ENCODE assay signal across 12 mouse cellular contexts in genomic region chr9:103426425-103426824, GRCm38 (mm10). TPM values are rescaled to one million over a fixed set of nuclear protein-coding genes. Genes with fewer than 3 reads are reported as not detected.
DNase-seq lines count a peak whose midpoint lies in the region; ATAC-seq lines count a peak whose summit lies in the region.
"Had no signal": no experiment of that assay in that cellular context is flagged by ENCODE, and none has a peak within 500 bp of the region (broad histone marks: within the 10 kb centered on the region; RNA-seq: fewer than 3 reads in every experiment).

No protein-coding gene starts in this region.

- WGBS in hindbrain, embryonic 10.5 days = 79% methylated on average over 11 of the region's 11 CpGs

- H3K4me3 ChIP-seq in hindbrain, embryonic 10.5 days = no peak overlapping the region
- H3K4me3 ChIP-seq: embryonic facial prominence, embryonic 13.5 days; heart, embryonic 12.5 days; limb, embryonic 15.5 days had no signal

- peak; percentile 9 for DNase-seq in urinary bladder, postnatal 25 days (ENCODE audit: low spot score)
- no peak for DNase-seq in urinary bladder, postnatal 4 days (ENCODE audit: low spot score in 2 of 2)
- DNase-seq in MEL-GATA-1-ER (ENCODE audit: extremely low read depth, low read depth) = peak; percentile 6
- no peak for DNase-seq in layer of hippocampus, adult 9-10 months (ENCODE audit: low spot score)
- no peak for DNase-seq in cerebellum, adult 8-10 months
- DNase-seq in hindbrain, embryonic 10.5 days (ENCODE audit: low spot score) = no peak
- DNase-seq: kidney, adult 9 months; layer of hippocampus, postnatal 36 days had no signal

- peak; percentile 45; the same call in 1 of the 2 replicates for ATAC-seq in neutrophil, adult 5-6 weeks (ENCODE audit: extremely low read depth, insufficient number of reproducible peaks, low FRiP score, poor library complexity, severe bottlenecking)

- no peak overlapping the region for H3K27ac ChIP-seq in hindbrain, embryonic 10.5 days
- H3K27ac ChIP-seq: embryonic facial prominence, embryonic 13.5 days; limb, embryonic 15.5 days had no signal

- no peaks in the 10 kb centered on the region for H3K27me3 ChIP-seq in hindbrain, embryonic 10.5 days (ENCODE audit: insufficient read depth, poor library complexity, severe bottlenecking)
- H3K27me3 ChIP-seq: embryonic facial prominence, embryonic 13.5 days; heart, embryonic 12.5 days; limb, embryonic 15.5 days had no signal

- 0 out of 2 replicates have a peak, but pooled peaks cover 9% of the 10 kb centered on the region for H3K4me1 ChIP-seq in hindbrain, embryonic 10.5 days (replicated peaks)

- no peaks in the 10 kb centered on the region for H3K36me3 ChIP-seq in hindbrain, embryonic 10.5 days
- H3K36me3 ChIP-seq: embryonic facial prominence, embryonic 13.5 days; heart, embryonic 12.5 days; limb, embryonic 15.5 days had no signal

- H3K9me3 ChIP-seq in hindbrain, embryonic 10.5 days = no peaks in the 10 kb centered on the region
- H3K9me3 ChIP-seq: embryonic facial prominence, embryonic 13.5 days; heart, embryonic 12.5 days; limb, embryonic 15.5 days had no signal

RNA-seq across cellular contexts. Expression of gene Bfsp2, which starts 53.8 kb away (rescaled TPM):
- 19.3 and 24.9 TPM in 2 replicates for total RNA-seq in neutrophil, adult 5-6 weeks (2017)
- polyA plus RNA-seq in hindbrain, embryonic 10.5 days (2016; fragmentation: Nextera tagmentation; extraction: Ambion mirVana) = 0.90 and 2.5 TPM in 2 replicates

Comparison
In these comparisons a context has a peak if more than half of its experiments do, and no peak if none do; other contexts are left out.
1. DNase-seq: peak in urinary bladder, postnatal 25 days (single experiment) and MEL-GATA-1-ER (single experiment); none in urinary bladder, postnatal 4 days (0 of 2), layer of hippocampus, adult 9-10 months (single experiment), cerebellum, adult 8-10 months (single experiment) and hindbrain, embryonic 10.5 days (single experiment).